Mouse (Mus musculus) G1E (cell line): ENCODE data around the gene Caln1. TPM values are rescaled to one million over a fixed set of nuclear protein-coding genes. Genes with fewer than 3 reads are reported as not detected.

ENCODE experiments used
- ATAC-seq: 2 replicates; pipeline ENCODE4 v1.8.0; 2016; ENCODE audit warnings: mild to moderate bottlenecking; ENCODE audit not compliant: insufficient number of reproducible peaks, poor library complexity, low FRiP score, severe bottlenecking; ENCODE audit errors: extremely low read depth
- DNase-seq: peaks from one replicate; pipeline ENCODE4 v3.0.0; 2012; ENCODE audit warnings: low spot score
- H3K27me3 ChIP-seq: 2 replicates; pipeline ENCODE4 v1.6.1; 2012; ENCODE audit warnings: mild to moderate bottlenecking, low read length, inconsistent platforms; ENCODE audit not compliant: insufficient read depth
- H3K36me3 ChIP-seq: replicated peaks from 2 replicates; pipeline ENCODE3; 2012; ENCODE audit warnings: mild to moderate bottlenecking, inconsistent platforms
- H3K4me1 ChIP-seq: 2 replicates; pipeline ENCODE4 v1.6.1; 2012; ENCODE audit warnings: low read depth, low read length, inconsistent platforms, mixed read lengths; ENCODE audit not compliant: insufficient read depth
- H3K4me3 ChIP-seq: 2 replicates; pipeline ENCODE4 v1.5.1; 2012; ENCODE audit warnings: low read depth, mild to moderate bottlenecking, inconsistent platforms, low read length, moderate library complexity, mixed read lengths
- H3K9me3 ChIP-seq: replicated peaks from 2 replicates; pipeline ENCODE4 v1.6.1; 2012; ENCODE audit warnings: inconsistent platforms
- CTCF ChIP-seq: IDR thresholded peaks from 2 replicates; pipeline ENCODE4 v1.5.1; 2012; ENCODE audit warnings: low read depth, low read length, inconsistent platforms, mixed read lengths
- GATA1 ChIP-seq: IDR thresholded peaks from 2 replicates; pipeline ENCODE4 v1.6.1; 2012; ENCODE audit warnings: borderline replicate concordance, low read length, inconsistent platforms, mixed read lengths
- GATA2 ChIP-seq: IDR thresholded peaks from 2 replicates; pipeline ENCODE4 v1.6.1; 2012; ENCODE audit warnings: low read depth, low read length, inconsistent platforms, borderline replicate concordance
- POLR2AphosphoS5 ChIP-seq: IDR thresholded peaks from 2 replicates; pipeline ENCODE4 v1.6.1; 2012; ENCODE audit warnings: low read depth, low read length, inconsistent platforms; ENCODE audit not compliant: insufficient replicate concordance
- TAL1 ChIP-seq: conservative IDR thresholded peaks from 2 replicates; pipeline ENCODE4 v1.6.1; 2012; ENCODE audit warnings: low read depth, low read length, inconsistent platforms, mixed read lengths
- polyA plus RNA-seq: library from polyadenylated mRNA; stranded (reverse); fragments of >175 nt; gene quantifications from 2 replicates; pipeline ENCODE4 v1.2.3, GENCODE M21; 2012
- total RNA-seq, 2 experiments: library from RNA; stranded (forward) in 1 of 2; stranded (reverse) in 1 of 2; fragments of 200-1000 nt in 1 of 2; fragments of >200 nt in 1 of 2; fragmentation: Nextera tagmentation in 1 of 2; gene quantifications; 2 replicates each; pipeline ENCODE4 v1.2.3; 2014 to 2017

The Caln1 gene
- total and polyA plus RNA-seq, 3 experiments, result 0.11 TPM; not detected in 2

GRCm38 (mm10) chr5:130355223-130355622, 14.0 kb upstream of the Caln1 start:
- Histone ChIP-seq H3K9me3 (peaks cover 10% of the 10 kb centered on the region; the same call in 1 of the 2 replicates), H3K4me3 (no peak overlapping the region), H3K36me3 (no peaks in the 10 kb centered on the region), H3K27me3 (no peaks in the 10 kb centered on the region), H3K4me1 (no peaks in the 10 kb centered on the region)
- DNase-seq, result no peak
- ATAC-seq, result no peak
- no peak for TF ChIP-seq CTCF
- no peak for TF ChIP-seq GATA2
- no peak for TF ChIP-seq TAL1
- no peak for TF ChIP-seq POLR2AphosphoS5
- TF ChIP-seq GATA1, result no peak

DNA sequence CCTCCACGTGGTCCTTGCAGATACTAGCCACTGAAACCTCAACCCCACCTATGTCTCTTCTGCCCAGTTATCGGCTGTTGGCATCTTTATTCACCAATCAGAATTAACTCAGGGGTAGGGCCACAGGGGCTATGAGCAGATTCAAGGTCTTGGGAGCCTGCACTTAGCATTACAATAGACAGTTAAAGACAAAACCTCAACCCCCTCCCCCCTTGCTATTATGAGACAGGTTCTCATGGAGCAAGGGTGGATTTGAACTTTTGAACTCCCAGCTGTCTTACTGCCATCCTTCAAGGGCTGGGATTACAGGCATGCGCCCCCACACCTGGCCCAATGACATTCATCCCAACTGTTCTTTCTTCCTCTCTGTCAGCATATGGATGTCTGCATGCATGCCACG, 6.1 kb upstream of the Caln1 start:
- Histone ChIP-seq H3K27me3 (no peaks in the 10 kb centered on the region; the same call in 1 of the 2 replicates), H3K4me3 (no peak overlapping the region), H3K9me3 (peaks cover 23% of the 10 kb centered on the region), H3K4me1 (no peaks in the 10 kb centered on the region), H3K36me3 (no peaks in the 10 kb centered on the region)
- DNase-seq, result no peak
- no peak for ATAC-seq
- TF ChIP-seq CTCF, result no peak
- no peak for TF ChIP-seq GATA2
- no peak for TF ChIP-seq TAL1
- no peak for TF ChIP-seq POLR2AphosphoS5
- TF ChIP-seq GATA1, result no peak

DNA sequence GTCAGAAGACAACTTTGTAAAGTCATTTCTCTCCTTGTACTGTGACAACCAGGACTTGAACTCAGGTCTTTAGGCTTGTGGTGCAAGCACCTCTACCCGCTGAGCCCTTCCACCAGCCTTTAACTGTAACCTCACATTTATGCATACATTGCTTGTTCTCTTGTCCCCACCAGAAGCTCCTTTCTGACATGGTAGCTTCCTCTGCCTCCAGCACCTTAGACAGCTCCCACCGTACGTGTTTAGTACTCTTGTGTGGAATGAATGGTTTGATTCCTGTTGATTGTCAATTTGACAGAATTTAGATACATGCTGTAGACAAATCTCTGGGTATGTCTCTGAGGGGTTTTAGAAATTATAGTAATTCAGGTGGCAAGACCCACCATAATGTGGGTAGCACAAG, 5.5 kb upstream of the Caln1 start:
- TF ChIP-seq GATA1 (no peak), TAL1 (no peak), GATA2 (no peak)
- Histone ChIP-seq H3K27me3 (no peaks in the 10 kb centered on the region; the same call in 1 of the 2 replicates), H3K9me3 (peaks cover 25% of the 10 kb centered on the region), H3K4me3 (no peak overlapping the region), H3K4me1 (no peaks in the 10 kb centered on the region), H3K36me3 (no peaks in the 10 kb centered on the region)
- ATAC-seq (no peak), DNase-seq (no peak)

GRCm38 (mm10) chr5:130368236-130368635, 1.0 kb upstream of the Caln1 start:
- H3K4me3 ChIP-seq, result no peak overlapping the region
- H3K4me1 ChIP-seq, result no peaks in the 10 kb centered on the region
- no peaks in the 10 kb centered on the region; the same call in 1 of the 2 replicates for H3K27me3 ChIP-seq
- no peaks in the 10 kb centered on the region for H3K36me3 ChIP-seq
- peaks cover 30% of the 10 kb centered on the region for H3K9me3 ChIP-seq
- ATAC-seq (no peak), DNase-seq (no peak)
- TF ChIP-seq CTCF (no peak), GATA2 (no peak), GATA1 (no peak), POLR2AphosphoS5 (no peak), TAL1 (no peak)

GRCm38 (mm10) chr5:130375411-130375810, 6.2 kb downstream of the Caln1 start:
- no peaks in the 10 kb centered on the region for H3K4me1 ChIP-seq
- no peak for ATAC-seq
- no peak for TF ChIP-seq GATA2
- TF ChIP-seq GATA1, result no peak
- H3K36me3 ChIP-seq, result no peaks in the 10 kb centered on the region
- no peaks in the 10 kb centered on the region for H3K27me3 ChIP-seq
- no peak overlapping the region for H3K4me3 ChIP-seq
- peaks cover 28% of the 10 kb centered on the region for H3K9me3 ChIP-seq
- no peak for DNase-seq

DNA sequence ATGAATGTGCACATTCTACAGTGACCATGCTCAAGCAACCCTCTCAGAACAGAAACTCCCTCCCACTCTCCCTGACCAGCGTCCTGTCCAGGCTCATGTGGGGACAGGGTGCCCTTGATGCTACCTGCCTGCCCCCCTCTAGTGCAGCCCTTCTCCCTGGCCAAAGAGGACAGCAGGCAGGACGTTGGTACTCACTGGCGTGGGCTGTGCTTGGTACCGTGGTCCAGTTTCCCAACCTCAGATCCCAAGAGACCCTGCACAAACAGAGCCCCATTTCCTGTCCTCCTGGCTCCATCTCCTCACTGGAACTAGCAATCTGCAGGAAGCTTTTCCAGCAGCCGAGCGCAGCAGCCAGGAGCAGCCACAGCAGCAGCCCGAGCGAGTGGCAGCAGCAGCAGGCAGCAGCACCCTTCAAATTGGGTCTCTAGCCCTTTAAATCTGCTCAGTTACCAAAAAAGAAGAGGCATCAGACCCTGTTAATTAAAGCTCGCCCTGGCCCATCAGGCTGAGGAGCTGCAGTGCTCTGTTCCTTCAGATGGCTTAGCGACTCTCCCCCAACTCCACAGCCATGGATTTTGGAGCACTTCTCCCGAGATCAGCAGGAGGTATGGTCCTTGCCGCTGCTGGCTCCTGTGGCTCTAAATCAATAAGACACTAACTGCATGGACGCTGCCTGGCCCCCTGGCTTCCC, 15.1 kb downstream of the Caln1 start, which contains the start of gene A330070K13Rik:
Gene A330070K13Rik, minus strand, starts transcription at position 410 of the 691 bp plus-strand sequence.
- no peak for DNase-seq
- Histone ChIP-seq H3K27me3 (no peaks in the 10 kb centered on the region), H3K36me3 (no peaks in the 10 kb centered on the region), H3K4me3 (no peak within 1 kb of the TSS), H3K4me1 (no peaks in the 10 kb centered on the region; the same call in 1 of the 2 replicates), H3K9me3 (peaks cover 43% of the 10 kb centered on the region)
- ATAC-seq, result no peak
- TF ChIP-seq POLR2AphosphoS5 (no peak), CTCF (no peak), TAL1 (no peak), GATA1 (no peak), GATA2 (no peak)

DNA sequence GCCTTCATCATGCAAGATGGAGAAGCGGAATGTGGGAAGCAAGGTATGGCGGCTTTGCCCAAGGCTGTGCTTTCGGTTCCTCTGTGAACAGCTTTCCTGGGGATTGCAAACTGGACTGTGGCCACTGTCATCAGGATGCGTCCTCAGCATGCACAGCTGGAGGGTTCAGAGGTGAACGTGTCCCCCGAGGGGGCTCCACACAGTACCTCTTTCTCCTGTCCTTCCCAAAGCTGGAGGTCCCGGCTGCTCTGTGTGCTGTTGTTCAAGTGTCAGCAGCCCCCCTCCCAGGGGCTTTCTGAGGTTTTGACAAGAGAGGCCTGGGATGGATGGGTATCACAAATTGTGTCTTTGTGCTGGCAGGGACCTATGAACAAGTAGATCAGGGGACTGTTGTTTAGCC, 17.2 kb downstream of the Caln1 start:
- H3K9me3 ChIP-seq, result peaks cover 48% of the 10 kb centered on the region
- no peaks in the 10 kb centered on the region; the same call in 1 of the 2 replicates for H3K4me1 ChIP-seq
- no peak overlapping the region for H3K4me3 ChIP-seq
- no peaks in the 10 kb centered on the region for H3K27me3 ChIP-seq
- ATAC-seq (no peak), DNase-seq (no peak)
- no peaks in the 10 kb centered on the region for H3K36me3 ChIP-seq
- TF ChIP-seq GATA1 (no peak), CTCF (no peak), TAL1 (no peak)
